Mouse (Mus musculus): ENCODE results near the gene Bak1.

DNA sequence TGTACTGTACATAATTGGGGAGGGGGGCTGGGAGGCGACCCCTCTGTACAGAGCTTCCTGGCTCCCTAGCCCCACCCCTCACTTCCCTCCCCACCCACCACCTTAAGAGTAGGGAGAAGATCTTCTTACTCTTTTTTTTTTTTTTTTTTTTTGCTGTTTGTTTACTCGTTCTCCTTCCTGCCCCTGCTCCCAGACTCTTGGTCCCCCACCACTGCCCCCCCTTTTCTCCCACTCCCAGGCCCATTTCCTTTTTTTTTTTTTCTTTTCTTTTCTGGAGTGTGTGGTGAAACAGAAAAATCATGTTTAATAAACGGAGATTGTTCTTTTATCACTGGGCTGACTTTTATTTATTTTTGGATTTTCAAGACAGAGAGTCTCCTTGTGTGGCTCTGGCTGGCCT, 56.7 kb downstream of the Bak1 start:
- TF ChIP-seq EP300 (IDR thresholded peaks at IDR 0.05) (no peak), CTCF (IDR thresholded peaks at IDR 0.05) (no peak)
